Mouse (Mus musculus) C2C12 (cell line): ENCODE results near the gene Aox1. TPM values are rescaled to one million over a fixed set of nuclear protein-coding genes. Genes with fewer than 3 reads are reported as not detected.

Experiments
- H3K27me3 ChIP-seq: one replicate; pipeline ENCODE4 v1.6.1; 2011; ENCODE audit not compliant: control insufficient read depth, insufficient read depth, insufficient read length
- H3K36me3 ChIP-seq: one replicate; pipeline ENCODE4 v1.6.1; 2011; ENCODE audit not compliant: control insufficient read depth, insufficient read depth
- H3K4me3 ChIP-seq: one replicate; pipeline ENCODE4 v1.5.1; 2011; ENCODE audit warnings: mild to moderate bottlenecking, control low read depth; ENCODE audit not compliant: poor library complexity, insufficient read depth, severe bottlenecking
- H3K79me2 ChIP-seq: one replicate; pipeline ENCODE4 v1.6.1; 2011; ENCODE audit not compliant: control insufficient read depth, insufficient read depth
- H3K79me3 ChIP-seq: one replicate; pipeline ENCODE4 v1.6.1; 2011; ENCODE audit warnings: low read depth, control low read depth
- H3ac ChIP-seq: one replicate; pipeline ENCODE3; 2011; ENCODE audit warnings: low read depth; ENCODE audit not compliant: control insufficient read depth, insufficient read length
- CEBPB ChIP-seq: IDR thresholded peaks from one replicate; pipeline ENCODE4 v1.6.1; 2011; ENCODE audit warnings: low read depth, mild to moderate bottlenecking, control low read depth, moderate library complexity
- CTCF ChIP-seq: IDR thresholded peaks from one replicate; pipeline ENCODE4 v1.5.1; 2011; ENCODE audit not compliant: control insufficient read depth, insufficient read depth, insufficient read length
- FOSL1 ChIP-seq: IDR thresholded peaks from one replicate; pipeline ENCODE4 v1.8.0; 2011; ENCODE audit warnings: mild to moderate bottlenecking, low read length; ENCODE audit not compliant: poor library complexity, insufficient read depth, severe bottlenecking
- MAX ChIP-seq: IDR thresholded peaks from one replicate; pipeline ENCODE4 v1.6.1; 2011; ENCODE audit warnings: mild to moderate bottlenecking, control low read depth
- MYOD1 ChIP-seq: IDR thresholded peaks from one replicate; pipeline ENCODE4 v1.6.1; 2011; ENCODE audit warnings: low read depth; ENCODE audit not compliant: control insufficient read depth, insufficient read length
- MYOG ChIP-seq: IDR thresholded peaks from one replicate; pipeline ENCODE4 v1.6.1; 2011; ENCODE audit not compliant: control insufficient read depth, insufficient read length; ENCODE audit errors: extremely low read depth
- USF1 ChIP-seq: IDR thresholded peaks from one replicate; pipeline ENCODE4 v1.6.1; 2011; ENCODE audit warnings: low read depth, mild to moderate bottlenecking, control low read depth, moderate library complexity
- polyA plus RNA-seq: library from polyadenylated mRNA; unstranded; fragments of >200 nt; fragmentation: generic; extraction: Trizol; gene quantifications from one replicate; pipeline ENCODE4 v1.2.1, GENCODE M21; 2012; ENCODE audit warnings: missing spikeins

The Aox1 gene
- polyA plus RNA-seq, 1 experiment: 2.2 TPM

DNA sequence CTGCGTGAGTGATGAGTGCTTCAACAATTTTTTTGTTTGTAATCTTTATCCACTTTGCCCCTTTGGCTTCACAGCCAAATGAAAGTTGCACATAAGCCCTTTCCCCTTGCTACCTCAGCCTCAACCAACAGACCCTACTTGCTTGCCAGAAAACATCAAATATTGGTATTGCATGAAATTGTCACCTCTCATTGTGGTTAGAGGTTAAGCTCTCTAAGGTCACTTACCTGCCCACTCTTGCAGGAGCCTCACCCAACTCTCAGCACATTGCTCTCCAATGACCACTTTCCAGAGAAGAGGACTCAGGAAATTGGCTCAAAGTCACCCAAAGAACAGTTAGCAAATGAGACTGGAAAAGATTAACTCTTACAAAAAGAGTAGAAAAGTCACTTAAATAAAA is 41.8 kb downstream of the Aox1 start:
- Histone ChIP-seq H3K4me3 (no peak overlapping the region), H3K79me2 (no peaks in the 10 kb centered on the region), H3ac (no peak overlapping the region), H3K36me3 (peaks cover 85% of the 10 kb centered on the region), H3K27me3 (no peaks in the 10 kb centered on the region), H3K79me3 (no peaks in the 10 kb centered on the region)
- no peak for TF ChIP-seq CTCF
- TF ChIP-seq MAX: no peak
- no peak for TF ChIP-seq MYOD1
- no peak for TF ChIP-seq FOSL1
- TF ChIP-seq CEBPB: no peak
- TF ChIP-seq MYOG: no peak
- no peak for TF ChIP-seq USF1

DNA sequence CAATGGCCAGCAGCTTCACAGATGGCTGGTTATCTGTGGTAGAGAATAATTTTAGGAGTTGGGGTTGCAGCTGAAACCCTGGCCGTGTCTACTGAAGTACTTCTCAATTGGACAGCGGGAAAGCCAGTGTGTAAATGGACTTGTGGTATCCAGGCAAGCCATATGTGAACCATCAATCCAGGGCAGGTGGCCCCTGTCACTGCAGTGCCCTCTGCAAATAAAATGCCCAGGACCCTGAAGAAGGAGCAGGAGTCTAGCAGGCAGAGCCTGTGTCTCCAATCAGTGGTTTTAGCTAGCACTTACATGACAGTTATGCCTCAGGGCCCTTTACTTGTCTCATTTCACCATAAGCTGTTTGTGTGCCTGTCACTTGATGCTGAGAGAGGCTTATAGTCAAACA is 42.7 kb downstream of the Aox1 start:
- H3K27me3 ChIP-seq: no peaks in the 10 kb centered on the region
- no peaks in the 10 kb centered on the region for H3K79me3 ChIP-seq

DNA sequence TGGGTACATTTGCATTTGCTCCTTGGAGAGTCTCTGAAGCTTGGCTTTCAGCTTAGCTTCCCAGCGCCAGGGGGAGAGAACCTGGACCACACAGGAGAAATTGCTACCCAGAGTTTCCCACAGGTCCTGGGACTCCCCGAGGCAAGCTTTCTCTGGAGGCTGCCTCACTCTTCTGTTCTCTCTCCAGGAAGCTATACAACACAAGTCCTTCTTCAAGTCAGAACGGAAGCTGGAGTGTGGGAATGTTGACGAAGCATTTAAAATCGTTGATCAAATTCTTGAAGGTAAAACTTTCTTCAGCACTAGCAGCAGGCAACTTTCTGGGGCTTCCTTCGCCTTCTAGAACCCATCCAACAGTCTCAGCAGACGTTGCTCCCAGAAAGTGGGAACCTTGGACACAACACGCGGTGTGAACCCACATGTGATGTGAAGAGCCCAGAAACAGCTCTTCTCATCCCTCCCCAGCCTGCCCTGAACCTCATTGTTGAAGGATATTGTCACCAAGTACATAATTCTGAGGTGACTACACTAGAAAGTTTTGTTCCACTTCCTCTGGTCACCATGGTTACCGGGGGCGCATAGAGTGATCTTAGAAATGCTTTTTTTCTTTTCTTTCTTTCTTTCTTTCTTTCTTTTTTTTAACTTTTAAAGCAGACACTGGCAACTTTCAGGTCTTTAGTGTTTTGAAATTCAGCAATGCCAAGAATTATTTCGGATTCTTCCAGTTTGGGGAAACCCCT is 43.4 kb downstream of the Aox1 start:
- H3K79me3 ChIP-seq: no peaks in the 10 kb centered on the region
- no peak overlapping the region for H3ac ChIP-seq
- no peak overlapping the region for H3K4me3 ChIP-seq
- H3K79me2 ChIP-seq: no peaks in the 10 kb centered on the region
- no peaks in the 10 kb centered on the region for H3K27me3 ChIP-seq
- TF ChIP-seq MAX: no peak
- H3K36me3 ChIP-seq: peaks cover 87% of the 10 kb centered on the region

More for the DNA sequence above, 42.7 kb downstream of the Aox1 start:
- Histone ChIP-seq H3ac (no peak overlapping the region), H3K36me3 (peaks cover 86% of the 10 kb centered on the region), H3K4me3 (no peak overlapping the region), H3K79me2 (no peaks in the 10 kb centered on the region)
- TF ChIP-seq MAX (no peak), CEBPB (no peak), CTCF (no peak), USF1 (no peak), MYOG (no peak), MYOD1 (no peak)

DNA sequence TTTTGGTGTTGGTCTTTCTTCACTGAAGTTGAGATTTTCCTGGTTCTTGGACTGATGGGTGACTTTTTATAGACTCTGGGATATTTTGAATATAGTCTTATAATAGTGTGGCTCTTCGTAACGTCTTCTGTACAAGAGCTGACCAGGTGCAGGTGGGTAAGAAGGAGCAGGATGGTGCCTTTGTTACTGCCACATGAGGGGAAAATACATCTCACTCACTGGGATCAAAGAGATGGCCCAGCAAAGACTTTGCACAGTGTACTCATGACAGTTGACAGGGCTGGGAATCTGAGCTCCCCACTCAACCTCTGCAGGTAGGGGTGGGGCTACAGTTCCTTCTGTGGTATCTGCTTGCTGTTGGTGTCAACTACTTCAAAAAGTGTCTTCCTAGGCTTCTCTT is 44.5 kb downstream of the Aox1 start:
- TF ChIP-seq MYOD1 (no peak), FOSL1 (no peak), CEBPB (no peak), MYOG (no peak), USF1 (no peak)
- Histone ChIP-seq H3K36me3 (peaks cover 87% of the 10 kb centered on the region), H3K79me2 (no peaks in the 10 kb centered on the region), H3K27me3 (no peaks in the 10 kb centered on the region), H3K79me3 (no peaks in the 10 kb centered on the region), H3ac (no peak overlapping the region), H3K4me3 (no peak overlapping the region)

DNA sequence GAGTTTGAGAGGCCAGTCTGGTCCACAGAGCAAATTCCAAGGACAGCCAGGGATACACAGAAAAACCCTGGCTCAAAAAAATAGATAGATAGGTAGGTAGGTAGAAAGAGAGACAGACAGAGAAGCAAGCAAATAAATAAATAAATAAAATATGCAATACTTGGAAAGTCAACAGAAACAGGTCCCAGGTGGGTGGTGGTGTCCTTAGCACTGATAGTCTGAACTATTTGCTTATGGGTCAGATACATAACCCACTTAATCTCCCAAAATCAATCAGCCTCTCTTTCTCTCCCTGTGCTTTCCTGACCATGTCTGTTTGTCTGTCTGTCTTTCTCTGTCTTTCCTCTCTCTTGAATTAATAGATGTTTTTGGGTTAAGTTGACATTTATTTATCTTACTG is 48.2 kb downstream of the Aox1 start:
- no peaks in the 10 kb centered on the region for H3K79me3 ChIP-seq
- no peaks in the 10 kb centered on the region for H3K27me3 ChIP-seq
- no peak overlapping the region for H3ac ChIP-seq
- no peaks in the 10 kb centered on the region for H3K79me2 ChIP-seq
- peaks cover 66% of the 10 kb centered on the region for H3K36me3 ChIP-seq
- no peak overlapping the region for H3K4me3 ChIP-seq
- TF ChIP-seq USF1 (no peak), MYOG (no peak), CTCF (no peak), FOSL1 (no peak), MYOD1 (no peak), MAX (no peak), CEBPB (no peak)

DNA sequence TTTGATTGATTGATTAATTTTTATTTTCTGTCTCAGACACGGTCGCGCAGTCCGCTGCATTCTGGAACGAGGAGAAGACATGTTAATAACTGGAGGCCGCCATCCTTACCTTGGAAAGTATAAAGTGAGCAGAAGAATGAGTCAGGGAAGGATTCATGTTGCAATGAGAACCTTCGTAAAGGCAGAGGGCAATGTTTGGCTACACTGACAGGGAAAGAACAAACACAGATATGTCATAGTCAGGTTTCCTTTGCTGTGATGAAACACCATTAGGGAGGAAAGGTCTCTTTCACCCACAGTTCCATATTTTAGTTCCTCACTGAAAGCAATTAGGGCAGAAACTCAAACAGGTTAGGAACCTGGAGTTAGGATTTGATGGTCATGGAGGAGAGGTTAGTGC is 48.7 kb downstream of the Aox1 start:
- Histone ChIP-seq H3ac (no peak overlapping the region), H3K27me3 (no peaks in the 10 kb centered on the region), H3K79me3 (no peaks in the 10 kb centered on the region), H3K4me3 (no peak overlapping the region), H3K79me2 (no peaks in the 10 kb centered on the region), H3K36me3 (peaks cover 61% of the 10 kb centered on the region)
- TF ChIP-seq USF1 (no peak), FOSL1 (no peak), CEBPB (no peak), MAX (no peak), MYOD1 (no peak)
